Mouse (Mus musculus): ENCODE measurements around the gene Asdurf.

DNA sequence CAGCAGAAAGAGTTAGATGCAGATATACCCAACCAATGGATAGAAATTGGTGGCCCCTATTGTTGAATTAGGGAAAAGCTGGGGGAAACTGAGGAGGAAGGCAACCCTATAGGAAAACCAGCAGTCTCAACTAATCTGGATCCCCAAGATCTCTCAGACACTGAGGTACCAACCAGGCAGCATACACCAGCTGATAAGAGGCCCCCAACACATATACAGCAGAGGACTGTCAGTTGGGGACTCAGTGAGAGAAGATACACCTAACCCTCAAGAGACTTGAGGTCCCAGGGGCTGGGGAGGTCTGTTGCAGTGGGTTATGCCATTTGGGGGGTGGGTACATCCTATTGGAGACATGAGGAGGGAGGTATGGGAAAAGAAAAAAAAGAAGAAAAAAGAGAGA is 17.0 kb downstream of the Asdurf start:
- TF ChIP-seq CTCF (IDR thresholded peaks at IDR 0.05; ENCODE audit: low read depth) (no peak), EP300 (optimal IDR thresholded peaks at IDR 0.05) (no peak)
